Mouse (Mus musculus) v-Abl transformed pro-B cells (cell line): ENCODE data around the gene Cntrob.

ENCODE experiments used
- in situ Hi-C, 2 experiments: fragments of 400-800 bp; cut with MboI; formaldehyde crosslinking; loops; one replicate each; pipeline ENCODE4 v1.15.1; 2025; ENCODE audit not compliant: unreplicated experiment in 2 of 2

Cntrob gene

DNA sequence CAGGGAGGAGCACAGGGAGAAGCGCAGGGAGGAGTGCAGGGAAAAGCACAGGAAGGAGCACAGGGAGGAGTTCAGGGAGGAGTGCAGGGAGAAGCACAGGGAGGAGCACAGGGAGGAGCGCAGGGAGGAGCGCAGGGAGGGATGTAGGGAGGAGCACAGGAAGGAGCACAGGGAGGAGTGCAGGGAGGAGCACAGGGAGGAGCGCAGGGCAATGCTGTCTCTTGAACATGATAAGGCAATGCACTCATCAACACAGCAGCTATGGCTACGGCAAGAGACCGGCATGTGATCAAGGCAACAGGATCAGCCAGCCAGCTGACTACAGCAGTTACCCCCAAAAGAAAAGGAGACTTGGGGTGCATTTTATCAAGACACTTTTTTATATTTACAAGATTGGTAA lies 7.2 kb downstream of the Cntrob start:
- in situ Hi-C loops = no loop called here

- in situ Hi-C loops = no loop called here
Observed at GRCm38 (mm10) chr11:69311266-69311665, 12.3 kb downstream of the Cntrob start.

DNA sequence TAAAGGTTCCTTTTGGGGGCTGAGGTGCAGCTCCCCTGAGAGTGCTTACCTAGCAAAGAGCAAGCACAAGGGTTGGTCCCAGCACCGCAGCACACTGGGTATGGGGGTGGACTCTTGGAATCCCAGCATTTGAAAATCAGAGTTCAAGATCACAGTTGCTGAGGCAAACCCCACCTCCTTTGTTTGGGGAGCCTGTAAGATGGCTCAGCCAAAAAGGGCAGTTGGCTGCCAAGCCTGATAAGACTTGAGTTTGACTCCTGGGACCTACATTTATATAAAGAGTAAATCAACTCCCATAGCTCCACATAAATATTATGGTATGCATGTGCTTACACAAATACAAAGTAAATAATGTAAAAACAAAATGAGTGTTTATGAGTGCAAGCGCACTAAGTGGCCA lies 17.5 kb downstream of the Cntrob start:
- in situ Hi-C loops = loop anchor here in 1 of 2 experiments (5.0 kb wide), 2 partner anchors 39 to 86 kb away; no protein-coding TSS in a partner anchor

GRCm38 (mm10) chr11:69305291-69305690 lies 18.3 kb downstream of the Cntrob start:
- in situ Hi-C loops = loop anchor here in 1 of 2 experiments (5.0 kb wide), 2 partner anchors 38 to 87 kb away; no protein-coding TSS in a partner anchor

GRCm38 (mm10) chr11:69302817-69303216 lies 20.8 kb downstream of the Cntrob start:
- in situ Hi-C loops = no loop called here

DNA sequence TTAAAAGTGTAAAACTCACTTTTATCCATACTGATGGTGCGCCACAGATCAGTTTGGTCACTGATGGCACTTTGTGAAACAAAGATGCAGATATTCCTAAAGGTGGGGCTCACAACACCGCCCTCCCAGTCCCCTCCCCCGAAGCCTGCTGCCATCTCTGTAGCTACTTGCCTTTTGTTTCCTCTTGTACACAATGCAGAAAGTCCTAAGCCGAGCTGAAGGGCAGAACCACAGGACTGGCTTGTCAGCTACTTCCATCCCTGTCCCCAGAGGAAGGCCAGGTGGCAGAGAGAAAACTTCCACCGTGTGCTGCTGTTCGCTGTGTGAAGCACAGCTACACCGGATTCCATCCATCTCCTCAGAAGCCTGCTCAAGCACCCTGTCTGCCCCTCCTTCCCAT lies 25.3 kb downstream of the Cntrob start:
- in situ Hi-C loops = no loop called here

DNA sequence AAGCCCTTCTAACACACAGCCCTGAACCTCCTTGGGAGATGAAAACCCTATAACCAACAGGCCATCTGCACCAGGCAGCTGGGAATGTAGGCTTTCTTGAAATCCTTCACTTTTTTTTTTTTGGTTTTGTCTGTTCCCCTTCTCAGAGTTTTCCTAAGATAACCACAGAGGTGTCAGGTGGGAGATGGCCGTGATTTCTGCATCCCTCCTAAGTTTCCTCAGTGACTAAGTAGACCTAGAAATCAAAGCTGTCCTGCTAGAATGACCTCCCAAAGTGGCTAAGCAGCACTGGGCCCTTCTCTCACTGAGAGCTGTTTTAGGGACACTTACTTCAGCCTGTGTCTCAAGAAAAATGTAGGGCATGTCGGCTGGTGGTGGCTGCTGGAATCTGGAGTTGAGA lies 25.8 kb downstream of the Cntrob start:
- in situ Hi-C loops = no loop called here

GRCm38 (mm10) chr11:69295286-69295685 lies 28.3 kb downstream of the Cntrob start:
- in situ Hi-C loops = no loop called here

DNA sequence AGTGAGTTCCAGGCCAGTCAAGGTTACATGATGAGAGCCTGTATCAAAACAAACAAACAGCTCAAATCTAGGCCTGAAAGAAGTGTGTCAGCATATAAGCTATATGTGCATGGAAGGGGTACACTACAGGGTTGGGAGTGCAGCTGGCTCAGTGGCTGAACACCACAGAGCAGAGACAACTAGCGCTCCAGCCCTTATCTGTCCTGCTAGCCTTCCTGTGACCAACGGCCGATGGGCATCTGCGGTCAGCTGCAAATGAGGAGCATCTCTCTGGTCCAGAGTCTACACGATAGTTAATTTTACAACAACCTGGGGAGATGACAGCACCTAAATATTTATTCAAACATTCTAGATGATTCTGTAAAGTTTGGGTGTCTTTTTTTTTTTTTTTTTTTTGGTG lies 32.5 kb downstream of the Cntrob start:
- in situ Hi-C loops = no loop called here

DNA sequence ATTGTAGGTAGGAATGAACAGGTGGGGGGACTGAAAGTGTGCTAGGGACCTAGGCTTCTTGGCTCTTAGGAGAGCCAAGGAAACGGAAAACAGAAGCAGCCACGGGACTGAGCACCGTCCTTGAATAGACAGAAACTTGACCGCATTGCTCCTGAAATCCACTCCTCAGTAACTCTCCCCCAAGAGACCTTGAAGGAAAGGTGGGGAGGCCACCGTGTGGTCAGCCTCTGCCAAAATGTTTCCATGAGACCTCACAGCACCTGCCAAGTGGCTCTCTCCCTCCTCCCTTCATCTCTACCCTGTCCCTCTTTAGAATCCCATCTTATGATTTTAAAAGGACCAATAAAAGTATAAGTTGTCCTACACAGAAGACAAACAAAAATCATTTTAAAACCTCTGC lies 46.3 kb downstream of the Cntrob start:
- in situ Hi-C loops = loop anchor here in 1 of 2 experiments (10.0 kb wide), 1 partner anchor 48 kb away; the partner anchor contains the start of genes Cntrob, Kcnab3 and Trappc1

DNA sequence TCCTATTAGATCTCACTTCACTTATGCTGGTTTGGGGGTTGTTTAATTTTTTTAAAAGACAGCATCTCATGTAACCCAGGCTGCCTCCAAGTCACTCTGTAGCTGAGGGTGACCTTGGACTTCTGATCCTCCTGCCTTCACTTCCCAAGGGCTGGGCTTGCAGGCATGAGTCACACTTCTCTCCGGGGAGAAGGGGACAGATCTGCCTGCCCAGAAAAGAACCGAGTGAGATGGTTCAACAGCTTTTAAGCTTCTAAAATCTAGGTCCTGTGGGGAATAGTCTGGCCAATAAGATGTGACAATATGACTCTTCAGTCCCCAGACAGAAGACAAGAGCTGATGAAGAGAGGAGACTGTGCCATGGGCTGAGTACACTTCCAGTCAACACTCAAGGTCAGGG lies 47.5 kb downstream of the Cntrob start:
- in situ Hi-C loops = loop anchor here in 1 of 2 experiments (10.0 kb wide), 1 partner anchor 49 kb away; the partner anchor contains the start of genes Cntrob, Kcnab3 and Trappc1

- in situ Hi-C loops = loop anchor here in 1 of 2 experiments (10.0 kb wide), 1 partner anchor 49 kb away; the partner anchor contains the start of genes Cntrob, Kcnab3 and Trappc1
Observed at GRCm38 (mm10) chr11:69275650-69276049, 47.9 kb downstream of the Cntrob start.

DNA sequence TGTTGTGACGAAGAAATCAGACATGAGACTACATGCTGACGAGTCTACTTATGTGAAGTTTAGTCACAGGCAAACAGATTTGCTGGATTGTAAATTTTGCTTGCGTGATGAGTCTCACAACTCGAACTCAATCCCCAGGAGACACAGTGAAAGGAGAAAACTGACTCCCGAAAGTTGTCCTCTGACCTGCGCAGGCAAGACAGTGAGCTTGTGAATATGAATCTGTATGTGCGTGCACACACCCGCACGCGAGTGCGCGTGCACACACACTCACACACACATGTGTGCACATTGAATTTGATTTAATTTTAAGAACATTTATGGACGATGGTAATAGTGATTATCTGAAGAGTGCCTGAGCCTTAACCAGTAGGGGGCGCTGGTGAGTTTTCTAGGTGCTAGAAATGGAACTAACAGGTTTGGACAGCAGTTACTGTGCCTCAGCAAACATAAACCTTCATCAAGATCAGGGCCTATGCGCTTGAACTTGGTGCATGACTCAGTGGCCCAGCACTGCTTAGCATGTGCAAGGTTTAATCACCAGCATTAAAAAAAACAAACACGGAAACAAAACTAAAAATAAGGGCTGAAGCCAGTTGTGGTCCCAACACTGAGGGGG lies 51.3 kb downstream of the Cntrob start:
- in situ Hi-C loops = loop anchor here (5.0 to 10.0 kb wide), 2 partner anchors 53 to 115 kb away; partner anchors contain the start of genes Cntrob (in 1 of the 2), Kcnab3 (in 1 of the 2) and Trappc1 (in 1 of the 2)

DNA sequence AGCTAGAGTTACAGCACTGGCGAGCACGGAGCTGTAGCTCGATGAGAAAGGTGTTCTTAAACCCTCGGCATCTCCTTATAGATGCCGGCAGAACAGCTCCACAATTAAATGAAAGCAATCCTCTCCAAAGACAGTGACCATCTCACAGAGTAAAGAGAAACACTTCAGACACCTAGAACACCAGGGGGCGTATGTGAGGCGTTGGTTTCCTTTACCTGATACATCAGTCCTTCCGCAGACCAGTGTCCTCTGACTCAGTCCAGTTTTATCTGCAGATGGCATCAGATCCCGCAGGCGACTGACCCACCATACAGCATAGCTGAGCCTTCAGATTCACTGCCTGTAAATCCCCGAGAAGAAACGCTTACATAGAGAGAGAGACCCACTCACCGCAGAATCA lies 54.0 kb downstream of the Cntrob start:
- in situ Hi-C loops = loop anchor here in 1 of 2 experiments (5.0 kb wide), 1 partner anchor 38 kb away; no protein-coding TSS in a partner anchor

GRCm38 (mm10) chr11:69268100-69268499 lies 55.5 kb downstream of the Cntrob start:
- in situ Hi-C loops = loop anchor here in 1 of 2 experiments (5.0 kb wide), 1 partner anchor 39 kb away; no protein-coding TSS in a partner anchor

DNA sequence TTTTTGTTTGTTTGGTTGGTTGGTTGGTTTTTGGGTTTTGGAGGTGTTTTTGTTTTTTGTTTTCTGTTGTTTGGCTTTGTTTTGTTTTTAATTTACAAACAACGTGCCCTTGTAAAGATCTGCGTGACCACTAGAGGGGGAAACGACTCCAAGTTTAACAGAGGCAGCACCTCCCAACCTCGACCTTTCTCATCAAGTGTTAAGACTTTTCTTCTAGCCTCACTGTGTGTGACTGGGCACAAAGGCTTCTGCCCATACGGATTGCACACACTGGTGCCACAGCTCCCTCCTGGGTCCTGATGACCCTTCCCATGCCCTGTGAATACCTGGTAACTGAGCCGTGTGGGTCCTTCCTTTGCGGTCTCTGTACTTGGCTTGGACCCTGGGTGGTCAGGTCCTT lies 56.2 kb downstream of the Cntrob start:
- in situ Hi-C loops = loop anchor here in 1 of 2 experiments (5.0 kb wide), 1 partner anchor 40 kb away; no protein-coding TSS in a partner anchor

DNA sequence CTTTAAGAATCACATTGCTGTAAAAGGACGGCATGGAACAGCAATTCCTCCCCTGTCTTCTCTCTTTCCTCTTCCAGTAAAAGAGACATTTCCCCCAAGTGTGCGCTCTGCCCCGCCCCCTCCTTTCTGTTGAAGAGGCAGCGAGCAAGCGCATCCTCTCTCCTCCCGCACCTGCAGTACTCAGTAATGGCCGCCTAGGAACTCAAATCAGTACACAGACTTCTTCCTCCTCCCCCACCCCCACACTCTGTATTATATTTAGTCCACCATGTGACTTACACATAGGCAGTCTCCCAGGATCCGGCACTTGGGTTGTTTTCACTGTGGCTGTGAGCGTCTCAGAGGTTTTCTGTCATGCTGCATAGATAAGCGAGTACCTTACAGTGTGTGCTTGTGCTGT lies 57.3 kb downstream of the Cntrob start:
- in situ Hi-C loops = loop anchor here in 1 of 2 experiments (5.0 kb wide), 1 partner anchor 41 kb away; no protein-coding TSS in a partner anchor

- in situ Hi-C loops = loop anchor here in 1 of 2 experiments (5.0 kb wide), 1 partner anchor 42 kb away; no protein-coding TSS in a partner anchor
Observed at GRCm38 (mm10) chr11:69265410-69265809, 58.2 kb downstream of the Cntrob start.

GRCm38 (mm10) chr11:69264276-69264675 lies 59.3 kb downstream of the Cntrob start:
- in situ Hi-C loops = no loop called here

DNA sequence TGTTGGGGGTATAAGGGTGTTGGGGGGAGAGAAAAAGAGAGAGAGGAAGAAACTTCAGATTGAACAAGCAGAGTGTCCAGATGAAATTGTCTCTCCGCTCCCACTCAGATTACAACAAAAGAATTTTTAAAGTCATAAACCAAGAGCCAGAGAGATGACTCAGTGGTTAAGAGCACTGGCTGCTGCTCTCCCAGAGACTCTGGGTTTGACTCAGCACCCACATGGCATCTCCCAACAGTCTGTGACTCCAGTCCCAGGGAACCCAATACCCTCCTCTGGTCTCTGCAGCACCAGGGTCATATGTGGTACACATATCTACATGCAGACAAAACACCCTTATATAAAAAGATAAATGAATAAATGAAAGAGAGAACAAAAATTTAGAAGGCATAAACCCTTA lies 63.5 kb downstream of the Cntrob start:
- in situ Hi-C loops = no loop called here

DNA sequence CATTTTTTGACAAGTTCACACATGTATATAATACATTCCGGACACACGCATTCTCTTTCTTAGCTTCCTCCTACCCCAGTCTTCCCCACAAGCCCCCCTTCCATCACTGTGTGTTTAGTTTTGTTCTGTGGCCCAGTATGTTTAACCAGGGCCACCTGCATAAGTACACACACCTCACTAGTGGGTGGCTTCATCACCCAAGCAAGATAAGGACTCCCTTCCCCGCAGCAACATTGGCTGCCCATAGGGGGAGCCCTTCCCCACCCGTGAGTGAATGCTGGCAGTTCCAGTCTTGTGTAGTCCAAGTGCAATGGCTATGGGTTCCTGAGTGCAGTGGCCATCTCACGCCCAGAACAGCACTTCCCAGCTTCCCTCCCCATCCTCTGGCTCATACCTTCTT lies 65.3 kb downstream of the Cntrob start:
- in situ Hi-C loops = loop anchor here (5.0 kb wide), 4 partner anchors 129 to 259 kb away; no protein-coding TSS in a partner anchor

GRCm38 (mm10) chr11:69257807-69258206 lies 65.8 kb downstream of the Cntrob start:
- in situ Hi-C loops = loop anchor here (5.0 kb wide), 4 partner anchors 129 to 259 kb away; no protein-coding TSS in a partner anchor
